Mouse (Mus musculus) hindlimb bud, embryonic 11.5 days (tissue): ENCODE measurements around the gene Rac2.

Experiments used
- DNase-seq: peaks from one replicate; pipeline ENCODE4 v3.0.0-alpha.2; 2012; ENCODE audit warnings: low read depth, low spot score; ENCODE audit errors: extremely low spot score

Gene Rac2

DNA sequence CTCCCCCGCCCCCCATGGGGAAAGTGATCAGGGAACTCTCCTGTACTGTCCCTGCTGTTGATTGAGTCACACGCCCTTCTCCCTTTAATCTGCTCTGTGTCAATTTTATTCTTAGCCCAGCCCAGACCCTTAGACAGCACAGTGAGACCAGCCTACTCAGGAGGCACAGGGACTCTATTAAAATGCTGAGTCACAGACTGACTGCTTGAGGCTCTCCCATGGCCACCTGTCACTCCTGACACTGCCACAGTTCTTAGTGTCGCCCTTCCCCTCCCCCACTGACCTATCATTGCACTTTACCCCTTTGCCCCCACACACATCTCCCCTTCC is 24.3 kb downstream of the Rac2 start:
- DNase-seq: no peak

DNA sequence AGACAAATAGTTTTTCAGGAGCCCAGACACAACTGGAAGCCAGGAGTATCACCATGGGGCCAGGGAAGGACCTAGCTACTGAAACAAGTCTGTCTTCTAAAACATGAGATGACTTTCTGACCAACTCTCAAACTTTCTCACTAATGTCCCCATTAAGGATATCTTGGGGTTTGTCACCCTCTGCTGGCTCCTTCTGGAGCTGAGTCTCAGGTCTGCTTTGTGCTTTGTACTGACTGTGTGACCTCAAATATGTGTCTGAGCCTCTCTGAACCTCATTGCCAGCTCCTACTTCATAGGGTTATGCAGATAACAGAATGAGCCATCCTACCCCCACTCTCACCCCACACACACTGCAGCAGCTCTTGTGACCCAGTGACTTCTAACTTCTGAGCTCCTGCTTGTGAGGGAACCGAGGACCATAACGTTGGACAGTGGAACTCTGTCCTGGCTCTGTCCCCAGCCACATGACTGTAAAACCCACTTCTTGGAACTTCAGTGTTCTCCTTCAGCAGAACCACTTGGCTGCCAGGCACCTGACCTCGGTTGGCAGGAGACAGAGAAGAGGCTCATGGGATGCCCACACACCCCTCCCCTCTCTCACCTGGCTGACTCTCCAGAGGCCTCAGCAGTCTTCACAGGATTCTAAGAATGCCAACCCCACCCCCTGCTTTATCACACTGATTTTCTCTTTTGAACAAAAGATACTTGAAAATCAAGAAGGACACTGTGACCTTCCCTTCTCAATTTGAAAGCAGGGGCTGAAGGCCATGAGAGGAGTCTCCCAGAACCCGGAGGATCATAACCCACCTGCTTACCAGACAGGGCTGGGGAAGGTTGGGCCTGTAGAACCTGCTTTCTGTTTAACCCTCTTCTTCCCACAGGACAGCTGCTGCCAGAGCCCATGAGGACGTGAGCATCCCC is 24.9 kb downstream of the Rac2 start:
- DNase-seq: no peak

DNA sequence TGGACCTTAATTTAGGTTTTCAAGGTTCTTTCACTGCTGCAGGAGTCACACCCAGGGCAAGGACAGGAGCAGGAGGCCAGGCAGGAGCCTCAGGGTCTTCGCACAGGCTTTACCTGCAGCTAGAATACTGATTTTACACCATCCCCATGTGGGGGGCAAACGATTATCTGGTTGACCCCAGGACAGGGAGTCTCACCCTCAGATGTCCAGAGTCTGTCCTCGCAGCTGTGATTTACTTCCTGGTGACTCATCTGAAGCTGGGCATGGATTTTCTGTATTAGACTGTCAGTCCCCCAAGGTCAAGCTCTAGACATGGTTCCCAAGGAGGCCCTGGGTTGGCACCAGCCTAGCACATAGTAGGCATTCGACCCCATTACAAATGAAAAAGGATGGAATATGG is 26.5 kb downstream of the Rac2 start:
- DNase-seq: no peak

DNA sequence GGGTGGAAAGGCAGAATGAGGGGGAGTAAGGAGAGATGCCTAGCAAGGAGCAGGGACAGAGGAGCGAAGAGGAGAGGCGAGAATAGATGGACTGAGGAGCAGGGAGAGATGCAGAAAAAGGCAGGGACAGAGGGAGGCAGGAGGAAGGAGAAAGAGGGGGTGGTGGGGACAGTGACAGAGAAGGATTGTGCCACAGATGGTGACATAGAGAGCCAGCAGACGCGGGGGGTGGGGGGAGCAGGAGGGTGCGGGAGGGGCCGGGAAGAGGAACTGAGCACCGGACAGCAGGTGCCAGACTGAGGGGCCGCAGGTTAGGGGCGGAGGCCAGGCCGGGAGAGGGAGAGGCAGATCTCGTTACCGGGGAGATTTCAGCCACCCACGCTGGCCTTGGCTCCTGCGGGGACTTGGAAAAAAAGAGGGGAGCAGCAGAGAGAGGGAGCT is 28.0 kb downstream of the Rac2 start, which contains the start of gene Sstr3:
Gene Sstr3 (minus strand): TSS at position 125 of the 441 bp plus-strand sequence.
- no peak for DNase-seq

DNA sequence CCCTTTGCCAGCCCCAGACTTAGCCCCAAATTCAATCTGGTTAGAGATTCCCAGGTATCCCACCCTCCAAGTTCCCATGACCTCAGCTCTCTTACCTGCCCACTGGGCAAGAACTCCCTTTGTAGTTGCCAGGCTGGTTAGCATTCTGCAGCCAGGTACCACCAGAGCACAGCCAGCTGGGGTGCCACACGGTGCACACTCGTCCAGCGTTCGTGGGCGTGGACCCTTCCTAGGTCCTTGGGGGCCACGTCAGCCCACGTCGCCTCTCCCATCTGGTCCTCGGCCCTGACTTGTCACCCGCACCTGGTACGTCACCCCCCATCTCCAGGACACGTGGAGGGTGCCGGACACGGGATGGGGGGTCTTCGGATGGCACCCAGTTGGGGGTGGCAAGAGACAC is 28.5 kb downstream of the Rac2 start:
- no peak for DNase-seq

DNA sequence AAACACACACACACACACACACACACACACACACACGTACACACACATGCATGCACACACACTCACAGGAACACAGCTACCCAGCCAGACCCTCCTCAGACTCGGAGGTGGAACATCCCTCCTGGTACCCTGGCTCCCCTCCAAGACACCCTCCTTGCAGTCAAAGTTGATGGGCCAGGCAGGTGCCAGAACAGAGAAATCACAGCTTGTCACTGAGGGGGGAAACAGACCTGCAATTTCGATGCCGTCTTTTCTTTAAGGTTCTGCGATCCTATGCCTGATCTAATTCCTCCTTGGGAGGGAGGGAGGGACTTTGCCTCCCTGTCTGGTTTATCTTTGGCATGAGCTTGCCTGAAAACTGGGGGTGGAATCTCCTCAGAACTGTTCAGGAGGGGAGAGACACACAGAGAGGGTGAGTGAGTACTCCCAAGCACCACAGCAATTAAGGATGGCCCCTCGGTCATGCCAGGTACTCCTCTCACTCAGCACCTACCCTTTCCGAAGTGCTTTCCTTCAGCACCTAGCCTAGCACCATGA is 29.7 kb downstream of the Rac2 start:
- no peak for DNase-seq

DNA sequence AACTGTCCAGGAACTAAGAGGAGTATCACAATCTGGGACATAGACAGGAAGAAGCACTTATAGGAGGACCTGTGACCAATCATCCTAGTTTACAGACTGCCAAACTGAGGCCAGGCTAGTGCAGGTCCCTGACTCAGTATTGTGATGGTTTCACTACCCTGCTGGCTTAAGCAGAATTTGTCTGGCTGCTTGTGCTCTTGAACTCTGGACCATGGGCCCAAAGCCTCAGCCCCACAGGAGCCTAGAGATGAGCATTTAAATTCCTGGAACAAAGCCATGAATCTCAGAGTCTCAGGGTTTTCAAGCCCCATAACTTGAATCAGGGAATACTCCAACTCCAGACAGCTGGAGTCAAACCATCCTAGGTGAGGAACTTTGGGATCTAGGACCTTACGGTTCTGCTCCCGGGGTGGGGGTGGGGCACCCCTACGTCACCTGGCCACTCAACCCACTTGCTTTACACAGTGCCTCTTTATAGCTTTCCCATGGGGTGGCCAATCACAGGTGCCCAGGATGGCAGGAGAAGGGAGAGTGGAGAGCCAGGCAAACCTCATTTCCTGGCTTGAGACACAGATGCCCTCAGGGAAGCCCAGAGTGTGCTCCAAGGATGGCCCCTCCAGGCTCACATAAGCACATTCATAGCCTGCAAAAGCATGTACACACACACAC is 30.4 kb downstream of the Rac2 start:
- no peak for DNase-seq

DNA sequence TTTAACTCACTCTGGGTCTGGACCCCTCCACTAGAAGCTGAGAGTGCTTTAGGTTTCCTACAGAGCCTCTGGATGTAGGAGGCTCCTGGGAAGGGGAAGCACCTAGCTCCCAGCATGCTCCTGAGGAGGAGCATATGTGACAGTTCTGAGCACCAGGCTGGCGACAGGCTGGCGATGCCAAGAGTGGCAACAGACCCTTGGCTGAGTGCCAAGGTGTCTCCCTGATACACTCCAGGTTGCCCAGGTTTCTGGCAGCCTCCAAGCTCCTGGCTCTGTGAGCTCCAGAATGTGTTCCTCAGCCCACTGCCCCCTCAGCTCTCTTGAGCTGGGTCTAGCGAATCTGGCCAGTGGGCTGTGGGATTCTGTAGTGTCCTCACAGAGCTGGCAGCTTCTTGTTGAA is 31.0 kb downstream of the Rac2 start:
- DNase-seq: no peak

DNA sequence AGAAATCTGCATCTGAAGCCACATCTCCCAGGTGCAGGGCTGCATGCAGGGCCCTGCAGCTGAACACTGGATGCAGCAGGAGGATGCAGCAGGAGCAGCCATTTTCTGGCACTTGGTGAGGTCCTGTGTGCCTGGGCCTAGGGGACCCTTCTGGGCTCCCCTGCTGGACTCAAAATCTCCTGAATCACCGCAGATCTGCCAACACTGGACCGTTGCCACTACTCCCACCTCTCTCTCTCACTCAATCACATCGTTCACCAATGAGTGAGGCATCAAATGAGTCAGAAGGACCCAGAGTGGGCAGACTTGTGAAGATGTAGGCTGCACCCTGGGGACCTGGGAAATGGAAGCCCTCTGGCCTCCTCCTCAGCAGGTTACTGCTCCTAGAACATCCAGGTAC is 31.5 kb downstream of the Rac2 start:
- no peak for DNase-seq

DNA sequence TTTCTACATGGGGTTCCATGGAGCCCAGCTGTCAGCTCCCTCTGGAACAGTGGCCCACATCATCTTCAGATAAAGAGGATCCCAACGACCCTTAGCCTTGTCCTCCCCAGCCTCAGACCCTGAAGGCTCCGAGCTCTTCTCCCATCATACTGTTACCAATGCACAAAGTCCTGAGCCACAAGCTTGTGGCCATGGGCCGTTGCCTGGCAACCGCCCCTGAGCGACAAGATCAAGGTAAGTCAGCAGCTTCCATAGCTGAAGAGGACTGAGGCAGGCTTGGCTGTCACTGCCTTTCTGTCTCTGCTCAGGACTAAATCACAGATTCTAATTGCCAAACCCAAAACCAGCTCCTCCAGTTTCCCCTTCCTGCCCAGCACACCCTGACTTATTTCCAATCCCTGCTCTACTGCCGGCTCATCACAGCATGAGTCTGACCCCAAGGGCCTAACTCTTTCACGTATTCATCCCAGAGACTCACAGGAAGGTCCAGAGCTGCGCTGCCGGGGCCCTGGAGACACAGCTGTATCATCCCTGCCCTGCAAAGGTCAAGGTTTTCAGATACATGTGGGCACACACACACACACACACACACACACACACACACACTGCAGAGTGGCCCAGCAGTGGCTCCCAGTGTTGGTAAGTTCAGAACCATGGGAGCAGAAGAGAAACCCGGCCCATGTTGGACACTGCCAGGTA is 36.7 kb downstream of the Rac2 start:
- DNase-seq: no peak

DNA sequence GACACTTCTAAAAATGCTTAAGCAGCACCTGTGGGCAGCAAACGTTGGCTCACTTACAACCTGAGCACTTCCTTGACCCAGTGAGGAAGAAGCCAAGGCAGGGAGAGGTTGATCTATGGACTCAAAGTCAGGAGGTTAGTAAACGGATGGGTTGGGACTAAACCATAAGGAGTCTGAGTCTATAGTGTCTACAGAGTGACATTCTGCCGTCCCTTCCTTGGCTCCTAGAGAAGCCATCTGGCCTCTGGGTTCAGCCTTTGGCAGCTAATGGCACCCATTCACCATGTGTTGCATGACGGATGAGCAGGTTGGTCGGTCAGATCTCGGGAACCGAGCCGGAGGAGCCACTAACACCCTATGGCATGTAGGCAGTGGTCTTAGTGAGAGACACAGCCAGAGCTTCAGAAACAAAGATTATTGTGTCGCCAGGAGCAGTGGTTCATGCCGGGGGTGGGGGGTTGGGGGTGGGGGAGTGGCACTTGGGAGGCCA is 39.2 kb downstream of the Rac2 start:
- DNase-seq: no peak

DNA sequence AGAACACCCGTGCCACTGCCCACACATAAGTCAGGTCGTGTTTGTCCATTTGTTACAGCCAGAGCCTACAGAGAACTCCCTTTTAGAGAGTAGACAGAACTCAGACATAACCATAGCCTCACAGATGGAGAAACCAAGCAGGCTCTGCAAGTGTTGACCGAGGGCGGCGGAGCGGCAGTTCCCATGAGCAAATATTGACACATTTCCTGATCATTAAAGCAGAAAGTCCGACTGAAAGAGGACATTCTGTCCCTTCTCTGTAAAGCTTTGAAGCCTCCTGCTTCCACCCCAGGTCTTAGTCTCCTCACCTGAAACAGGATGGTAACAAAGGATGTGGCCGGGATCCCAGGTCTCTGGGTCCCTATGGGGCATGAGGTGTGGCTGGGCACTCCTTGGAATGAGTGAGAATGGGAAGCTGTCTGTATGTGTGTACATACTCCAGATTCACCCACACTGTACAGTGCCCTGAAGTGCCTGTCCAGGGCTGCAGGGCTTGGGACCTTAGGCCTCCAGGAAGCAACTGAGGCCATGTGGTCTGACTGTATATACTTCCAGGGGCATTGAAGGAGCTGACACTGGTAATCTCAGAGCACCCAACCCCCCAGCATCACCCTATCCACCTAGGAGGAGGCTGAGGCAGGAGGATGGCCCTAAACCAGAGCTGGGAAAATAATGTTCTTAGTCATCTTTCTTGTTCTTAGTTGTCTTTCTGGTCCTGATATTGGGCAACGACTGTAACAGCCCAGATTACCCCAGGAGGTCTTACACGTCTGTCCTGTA is 39.8 kb downstream of the Rac2 start:
- DNase-seq: no peak

DNA sequence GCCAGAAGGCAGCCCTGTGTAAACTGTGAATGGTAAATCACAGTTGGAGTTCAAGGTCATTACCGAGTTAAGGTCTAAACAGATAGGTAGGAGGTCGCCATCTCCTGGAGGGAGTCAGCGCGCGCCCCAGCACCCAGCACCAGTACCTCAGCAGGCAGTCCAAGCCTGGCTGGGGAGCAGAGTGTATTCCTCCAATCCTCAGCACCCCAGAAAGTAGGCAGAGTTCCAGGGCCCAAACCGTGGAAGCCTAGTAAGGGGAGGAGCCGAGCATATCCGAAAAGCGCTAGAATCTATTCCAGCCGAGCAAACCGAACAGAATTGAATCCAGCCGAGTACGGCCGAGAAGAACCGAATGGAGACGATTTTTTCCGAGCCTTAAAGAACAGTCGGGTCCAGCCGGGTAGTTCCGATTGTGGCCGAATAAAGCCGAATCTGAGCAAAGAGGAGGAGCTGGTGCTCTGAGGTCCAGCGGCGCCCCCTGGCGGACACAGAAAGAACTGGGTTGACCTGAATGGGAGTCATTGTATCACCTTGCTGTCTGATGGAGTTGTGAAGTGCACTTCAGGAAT is 40.6 kb downstream of the Rac2 start:
- peak; percentile 98 for DNase-seq

DNA sequence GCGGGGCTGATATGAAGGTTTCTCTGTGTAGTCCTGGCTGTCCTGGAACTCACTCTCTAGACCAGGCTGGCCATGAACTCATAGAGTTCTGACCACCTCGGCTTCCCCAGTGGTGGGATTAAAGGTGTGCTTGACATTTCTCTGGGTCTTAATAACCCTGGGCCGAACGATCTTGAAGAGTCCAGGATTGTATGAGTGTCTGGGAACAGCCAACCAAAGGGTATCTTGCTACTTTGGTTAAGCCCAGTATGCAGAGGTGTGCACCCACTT is 41.2 kb downstream of the Rac2 start:
- no peak for DNase-seq

DNA sequence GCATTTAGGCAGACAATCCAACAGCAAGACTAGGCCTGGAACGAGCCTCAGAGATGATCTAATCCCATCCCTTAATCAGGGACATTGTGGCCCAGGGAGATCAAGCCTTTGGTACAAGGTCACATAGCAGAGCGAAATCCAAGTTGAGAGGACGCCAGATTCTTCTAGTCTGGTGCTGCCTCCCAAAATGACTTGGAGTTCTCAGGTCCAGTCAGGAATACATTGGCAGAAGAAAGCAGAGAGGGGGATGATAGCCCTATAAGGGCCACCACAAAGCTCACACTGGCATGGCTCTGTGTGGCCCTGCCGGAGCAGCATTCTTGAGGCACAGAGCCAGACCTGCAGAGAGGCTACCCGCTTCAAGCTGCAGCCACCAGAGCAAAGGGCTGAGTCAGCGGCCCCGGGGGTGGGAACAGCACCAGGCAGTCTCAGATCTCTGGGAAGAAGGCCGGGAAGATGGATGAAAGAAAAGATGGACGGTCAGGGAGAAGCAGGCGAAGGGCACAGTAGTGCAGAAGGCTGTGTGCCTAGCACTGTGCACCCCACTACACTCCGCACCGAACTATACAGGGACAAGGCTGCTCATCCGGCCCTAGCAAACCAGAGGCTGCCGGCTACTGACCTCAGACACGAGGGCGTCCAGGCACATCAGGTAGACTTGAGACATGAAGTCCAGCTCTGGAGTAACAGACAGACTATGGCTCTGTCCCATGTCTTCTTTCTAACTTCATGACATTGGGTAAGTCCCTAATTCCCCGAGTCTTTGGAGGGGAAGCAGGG is 41.7 kb downstream of the Rac2 start, which contains the start of gene C1qtnf6:
Gene C1qtnf6 (minus strand): TSS at position 746 of the 780 bp plus-strand sequence.
- no peak for DNase-seq

DNA sequence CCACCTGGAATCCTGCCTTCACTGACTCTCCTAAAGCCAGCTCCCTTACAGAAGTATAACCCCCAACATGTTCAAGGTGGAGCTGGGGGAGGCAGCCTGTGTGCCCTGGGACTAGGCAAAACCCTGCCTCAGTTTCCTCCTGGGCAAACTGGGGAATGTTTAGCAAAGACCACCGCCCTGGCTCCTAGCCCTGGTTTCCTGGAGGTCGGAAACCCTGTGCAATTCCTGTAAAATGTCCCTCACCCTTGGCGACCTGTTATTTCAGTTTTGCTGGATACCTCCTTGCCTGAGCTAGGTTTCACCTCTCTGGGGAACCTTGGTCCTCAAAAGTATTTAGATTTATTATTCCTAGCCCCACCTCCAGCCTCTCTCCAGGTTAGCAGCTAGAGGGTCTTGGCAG is 42.4 kb downstream of the Rac2 start:
- DNase-seq: no peak

DNA sequence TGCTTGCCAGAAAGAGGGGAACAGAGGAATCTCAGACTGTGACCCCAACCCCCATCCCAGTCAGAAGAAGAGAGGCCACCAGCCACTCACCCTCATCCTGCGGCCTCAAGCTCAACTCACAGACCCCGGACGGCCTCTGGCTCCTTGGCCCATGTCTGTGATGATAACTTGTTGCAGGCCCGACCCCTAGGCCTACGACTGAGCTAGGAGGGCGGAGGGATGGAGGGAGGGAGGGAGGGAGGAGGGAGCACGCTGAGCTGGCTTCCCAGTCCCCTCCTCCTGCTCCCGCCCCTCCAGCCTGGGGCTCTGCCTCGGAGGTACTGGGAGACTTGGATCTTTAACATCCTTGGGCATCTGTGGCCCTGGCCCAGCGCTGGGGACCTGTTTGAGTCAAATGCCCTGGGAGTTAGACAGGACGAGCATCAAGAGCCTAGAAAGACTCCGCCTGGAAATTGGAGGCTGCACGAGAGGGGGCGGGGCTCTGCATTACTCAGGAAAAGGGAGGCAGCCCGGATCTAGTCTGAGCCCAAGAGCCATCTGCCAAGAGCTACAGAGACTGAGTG is 43.1 kb downstream of the Rac2 start:
- no peak for DNase-seq

DNA sequence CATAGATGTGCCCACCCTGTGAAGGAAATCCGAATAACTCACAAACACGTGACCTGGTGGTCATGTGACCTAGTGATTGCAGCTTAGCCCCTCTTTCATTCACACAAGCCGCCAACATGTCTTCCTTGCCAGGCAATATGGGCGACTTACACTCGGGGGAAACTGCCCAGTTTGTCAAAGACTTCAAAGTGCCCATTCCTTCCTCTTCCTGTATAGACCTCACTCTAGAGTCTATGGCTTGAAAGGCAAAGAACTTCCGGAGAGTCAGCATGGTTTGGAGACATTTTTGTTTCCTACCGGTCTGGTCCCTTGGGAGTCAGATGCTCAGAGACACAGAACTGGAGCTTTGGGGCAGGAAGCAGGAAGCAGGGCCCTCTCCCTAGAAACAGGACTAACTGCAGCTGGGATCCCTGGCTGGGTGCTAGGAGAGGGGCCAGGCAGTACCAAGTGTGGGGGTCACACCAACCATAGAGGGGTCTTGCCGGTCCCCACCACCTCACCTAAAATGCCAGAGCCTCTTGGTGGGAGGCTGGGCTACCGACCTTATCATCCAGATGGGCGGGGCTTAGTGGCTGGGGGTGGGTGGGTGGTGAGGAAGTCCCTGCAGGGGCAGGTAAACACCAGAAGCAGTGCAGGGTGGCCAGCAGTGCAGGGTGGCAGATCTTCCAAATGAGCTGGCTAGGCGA is 43.7 kb downstream of the Rac2 start:
- DNase-seq: no peak

DNA sequence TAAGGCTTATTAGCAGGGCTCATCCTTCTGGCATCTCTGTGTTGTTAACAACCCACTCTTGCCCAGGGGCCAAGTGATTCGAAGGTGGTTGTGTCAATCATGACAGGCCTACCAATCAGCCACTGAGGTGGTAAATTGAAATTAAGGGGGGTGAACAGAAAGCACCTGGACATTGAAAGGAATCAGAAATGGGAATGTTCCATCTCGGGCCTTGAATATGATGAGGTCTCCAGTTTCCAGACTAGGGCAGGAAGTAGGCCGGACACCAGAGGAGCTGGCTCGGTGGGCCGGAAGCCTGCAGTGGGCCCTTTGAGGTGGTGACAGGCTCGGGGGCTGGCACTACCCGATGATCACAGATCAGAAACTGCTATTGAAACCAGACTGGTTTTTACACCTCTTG is 44.6 kb downstream of the Rac2 start:
- no peak for DNase-seq
